Mouse (Mus musculus) adrenal gland, adult 10 weeks (tissue): ENCODE measurements around the gene Parp6. TPM values are rescaled to one million over a fixed set of nuclear protein-coding genes. Genes with fewer than 3 reads are reported as not detected.

Experiments used
- polyA plus RNA-seq: library from polyadenylated mRNA; stranded (reverse); fragments of 350-450 nt; fragmentation: Illumina TruSeq; extraction: RNeasy Lipid Tissue Mini Kit (QIAGEN cat#74804); gene quantifications from one replicate; pipeline ENCODE4 v1.2.3, GENCODE M21; 2014; ENCODE audit warnings: low read depth, low replicate concordance

Parp6 gene
- polyA plus RNA-seq, result 24.9 TPM

GRCm38 (mm10) chr9:59616622-59617306 is at the start of gene Parp6:
Gene Parp6 (plus strand): TSS chr9:59617284.

GRCm38 (mm10) chr9:59577844-59578504 is 39.1 kb upstream of the Parp6 start, which contains the start of gene Celf6:
Gene Celf6 (plus strand): TSS chr9:59577917.

GRCm38 (mm10) chr9:59655958-59656634 is 39.0 kb downstream of the Parp6 start, which contains the start of gene Pkm:
Gene Pkm (plus strand): TSS chr9:59656368.

GRCm38 (mm10) chr9:59679678-59680533 is 62.8 kb downstream of the Parp6 start, which contains the start of gene Gramd2:
Gene Gramd2 (plus strand): TSS chr9:59680144.

Other genes starting within 250 kb of the Parp6 start
- 185 TPM for gene Arih1, start 130.7 kb upstream of the Parp6 start, polyA plus RNA-seq
- 45.4 TPM for gene Hexa, start 77.7 kb upstream of the Parp6 start, polyA plus RNA-seq
- 7.0 TPM for gene Tmem202, start 77.4 kb upstream of the Parp6 start, polyA plus RNA-seq
- gene Celf6, start 39.4 kb upstream of the Parp6 start, polyA plus RNA-seq, result 2.4 TPM
- gene Pkm, start 39.1 kb downstream of the Parp6 start, polyA plus RNA-seq, result 54.8 TPM
- not detected for gene Gramd2, start 62.9 kb downstream of the Parp6 start, polyA plus RNA-seq
- gene Senp8, start 133.4 kb downstream of the Parp6 start, polyA plus RNA-seq, result 20.9 TPM
- 27.8 TPM for gene Myo9a, start 133.6 kb downstream of the Parp6 start, polyA plus RNA-seq